Mouse (Mus musculus) cerebellum, postnatal 4 days (tissue): ENCODE measurements around the gene Gm7534.
"Not testable (repeated sequence)": the region's sequence is repeated elsewhere in the genome, so short reads cannot be mapped to it uniquely, and the experiment has no call there.

Source experiments
- DNase-seq, 2 experiments: peaks; one replicate each; pipeline ENCODE4 v3.0.0; 2022; ENCODE audit warnings: low spot score in 2 of 2, mixed read lengths in 1 of 2

Gm7534 gene

GRCm38 (mm10) chr4:134203340-134203896 lies 614 bp upstream of the Gm7534 start:
- no peak for DNase-seq

- no peak for DNase-seq
These were observed 3.4 kb downstream of the Gm7534 start for GRCm38 (mm10) chr4:134199371-134199770.

- DNase-seq = no peak
These were observed 16.5 kb downstream of the Gm7534 start for GRCm38 (mm10) chr4:134186268-134186667.

- no peak for DNase-seq
These were observed 17.2 kb downstream of the Gm7534 start for GRCm38 (mm10) chr4:134185569-134185968.

GRCm38 (mm10) chr4:134183711-134184110 lies 19.1 kb downstream of the Gm7534 start:
- no peak for DNase-seq

GRCm38 (mm10) chr4:134181825-134182224 lies 21.0 kb downstream of the Gm7534 start:
- no peak for DNase-seq

GRCm38 (mm10) chr4:134181112-134181511 lies 21.7 kb downstream of the Gm7534 start:
- DNase-seq = no peak

GRCm38 (mm10) chr4:134172391-134172790 lies 30.4 kb downstream of the Gm7534 start:
- DNase-seq = no peak

- no peak for DNase-seq
These were observed 35.9 kb downstream of the Gm7534 start for GRCm38 (mm10) chr4:134166906-134167305.

- DNase-seq = no peak
These were observed 37.0 kb downstream of the Gm7534 start for GRCm38 (mm10) chr4:134165548-134166465.

GRCm38 (mm10) chr4:134165024-134165423 lies 37.8 kb downstream of the Gm7534 start:
- DNase-seq = no peak

- no peak for DNase-seq
These were observed 38.2 kb downstream of the Gm7534 start for GRCm38 (mm10) chr4:134164591-134164990.

- not testable (repeated sequence) for DNase-seq
These were observed 42.7 kb downstream of the Gm7534 start for GRCm38 (mm10) chr4:134160071-134160470.

- DNase-seq = no peak
These were observed 44.0 kb downstream of the Gm7534 start for GRCm38 (mm10) chr4:134158774-134159173.

GRCm38 (mm10) chr4:134157558-134157957 lies 45.2 kb downstream of the Gm7534 start:
- DNase-seq = no peak

- no peak for DNase-seq
These were observed 46.1 kb downstream of the Gm7534 start for GRCm38 (mm10) chr4:134156744-134157143.

- DNase-seq = no peak
These were observed 46.8 kb downstream of the Gm7534 start for GRCm38 (mm10) chr4:134155961-134156465.

GRCm38 (mm10) chr4:134155531-134155930 lies 47.3 kb downstream of the Gm7534 start:
- no peak for DNase-seq

GRCm38 (mm10) chr4:134154354-134154753 lies 48.5 kb downstream of the Gm7534 start:
- no peak for DNase-seq

GRCm38 (mm10) chr4:134153656-134154055 lies 49.1 kb downstream of the Gm7534 start:
- DNase-seq = no peak

- DNase-seq = no peak
These were observed 50.7 kb downstream of the Gm7534 start for GRCm38 (mm10) chr4:134152112-134152511.

- no peak for DNase-seq
These were observed 53.4 kb downstream of the Gm7534 start for GRCm38 (mm10) chr4:134149389-134149788.

GRCm38 (mm10) chr4:134144297-134144696 lies 58.5 kb downstream of the Gm7534 start:
- not testable (repeated sequence) for DNase-seq
